Mouse (Mus musculus) embryonic fibroblast, embryonic 13.5 days (primary cell): ENCODE results near the gene Upk1b.

Experiments
- CTCF ChIP-seq: IDR thresholded peaks from 2 replicates; pipeline ENCODE4 v1.5.1; 2011; ENCODE audit warnings: mild to moderate bottlenecking, control low read depth, low read length, moderate library complexity, borderline replicate concordance; ENCODE audit not compliant: insufficient read depth
- POLR2A ChIP-seq: IDR thresholded peaks from 2 replicates; pipeline ENCODE4 v1.6.1; 2011; ENCODE audit warnings: low read depth, mild to moderate bottlenecking, control low read depth, low read length, moderate library complexity

- TF ChIP-seq POLR2A (no peak), CTCF (no peak)
Observed at GRCm38 (mm10) chr16:38724974-38725373, 75.2 kb downstream of the Upk1b start.
